Mouse (Mus musculus): ENCODE data around the gene Klk9.

Klk9 gene

DNA sequence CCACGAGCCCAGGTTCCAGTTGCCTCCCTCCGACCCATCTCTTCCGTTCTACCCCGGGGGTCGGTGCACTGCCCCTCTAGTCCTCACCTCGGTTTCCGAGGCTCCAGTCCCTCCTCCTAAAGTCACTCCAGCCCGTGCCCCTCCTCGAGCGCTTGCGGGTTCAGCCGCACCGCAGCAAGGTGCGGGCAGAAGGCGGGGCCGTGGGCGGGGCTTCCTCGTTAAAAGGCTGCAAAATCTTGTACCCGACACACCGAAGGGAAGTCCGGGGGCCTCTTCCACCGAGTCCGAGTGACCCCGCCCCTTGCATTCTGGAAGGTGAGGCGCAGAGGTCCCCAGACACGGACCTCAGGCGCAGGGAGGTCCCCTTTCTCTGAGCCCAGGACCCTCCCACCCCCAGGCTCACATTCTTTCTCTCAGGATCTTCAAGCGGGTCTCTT lies 5.7 kb downstream of the Klk9 start, which contains the start of gene Klk8:
Gene Klk8 (plus strand): TSS at position 245 of the 437 bp plus-strand sequence.
- no peak for DNase-seq

DNA sequence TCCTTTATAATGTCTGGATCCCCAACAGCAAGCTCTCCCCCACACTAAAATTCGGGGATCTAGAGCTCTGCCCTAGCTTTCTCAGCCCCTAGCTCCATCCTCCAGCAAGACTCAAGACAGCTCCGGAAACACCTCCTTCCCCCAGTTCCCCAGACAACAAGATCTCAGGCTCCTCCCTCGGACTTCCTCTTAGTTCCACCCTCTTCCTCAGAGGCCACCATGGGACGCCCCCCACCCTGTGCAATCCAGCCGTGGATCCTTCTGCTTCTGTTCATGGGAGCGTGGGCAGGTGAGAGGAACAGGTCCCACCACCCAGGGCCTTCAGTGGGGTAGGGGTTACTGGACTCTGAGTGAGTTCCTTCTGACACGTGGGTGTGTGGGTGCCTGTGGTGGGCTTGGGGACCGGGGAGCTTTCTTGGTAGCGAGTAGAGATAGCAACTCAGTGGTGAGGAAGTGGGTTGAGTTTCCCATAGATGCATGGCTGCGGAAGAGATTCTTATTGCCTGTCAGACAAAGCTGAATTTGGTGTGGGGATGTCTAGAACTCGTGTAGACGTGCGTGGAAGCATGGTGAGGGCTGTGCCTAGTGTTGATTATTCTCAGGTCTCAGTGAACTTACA lies 6.3 kb downstream of the Klk9 start:
- no peak for DNase-seq

DNA sequence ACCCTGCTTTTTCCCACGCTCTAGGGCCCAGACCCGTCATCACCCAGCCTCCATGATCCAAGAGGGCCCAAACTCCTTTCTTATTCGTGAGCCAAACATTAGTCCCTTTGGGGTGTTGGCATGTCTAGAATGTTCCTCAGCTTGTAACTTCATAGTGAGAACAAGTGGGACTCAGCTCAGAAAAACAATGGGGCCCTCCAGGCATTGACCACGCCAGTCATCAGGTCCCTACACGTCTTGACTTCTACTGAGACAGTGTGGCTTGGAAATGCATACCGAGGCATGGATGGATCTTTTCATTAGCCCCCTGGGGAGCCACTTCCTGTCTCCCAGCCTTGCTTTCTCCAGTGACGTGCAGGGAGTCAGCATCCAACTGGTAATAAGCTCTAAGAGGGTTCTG lies 8.2 kb downstream of the Klk9 start:
- no peak for DNase-seq

GRCm38 (mm10) chr7:43810994-43811393 lies 19.3 kb downstream of the Klk9 start, which contains the start of gene Klk7:
Gene Klk7 (plus strand): TSS chr7:43811294.
- no peak for DNase-seq

- DNase-seq = no peak
These were observed 23.5 kb downstream of the Klk9 start for GRCm38 (mm10) chr7:43815211-43815610.

DNA sequence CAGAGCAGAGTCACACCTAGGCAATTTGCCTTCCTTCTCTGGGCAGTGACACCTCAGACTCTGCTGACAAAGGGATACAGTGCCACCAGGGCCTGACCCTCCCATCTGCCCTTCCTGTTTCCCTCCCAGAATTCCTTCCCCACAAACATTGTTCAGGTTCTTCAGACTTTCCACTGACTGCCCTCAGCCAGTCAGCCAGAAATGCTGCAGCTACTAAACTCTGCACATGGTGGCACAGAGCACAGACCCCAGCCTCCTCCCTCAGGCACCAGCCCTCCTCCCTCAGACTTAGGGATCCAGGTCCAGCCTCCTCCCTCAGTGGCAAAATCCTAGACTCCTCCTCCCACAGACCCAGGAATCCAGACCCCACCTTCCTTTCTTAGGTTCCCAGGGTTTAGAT lies 25.1 kb downstream of the Klk9 start:
- no peak for DNase-seq

GRCm38 (mm10) chr7:43821581-43821980 lies 29.9 kb downstream of the Klk9 start:
- DNase-seq = no peak

DNA sequence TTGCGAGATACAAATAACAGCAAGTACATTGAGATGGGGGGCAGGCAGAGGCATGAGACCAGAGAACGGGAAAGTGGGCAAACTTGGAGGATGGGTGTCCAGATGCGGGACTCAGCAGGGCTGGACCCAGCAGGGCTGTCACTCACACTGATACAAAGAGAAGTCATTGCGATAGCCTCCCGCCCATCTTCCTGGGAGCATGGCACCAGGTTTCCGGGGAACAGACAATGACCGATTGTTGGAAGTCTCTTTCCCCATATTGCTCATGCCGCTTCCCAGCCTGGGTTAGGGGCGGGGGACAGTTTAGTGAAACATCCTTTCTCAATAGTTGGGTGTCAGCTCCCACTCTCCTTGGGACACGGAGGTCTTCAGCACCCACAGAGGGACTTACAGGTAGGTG lies 32.5 kb downstream of the Klk9 start, which contains the start of gene Klk6:
Gene Klk6 (plus strand): TSS at position 301 of the 400 bp plus-strand sequence.
- no peak for DNase-seq

DNA sequence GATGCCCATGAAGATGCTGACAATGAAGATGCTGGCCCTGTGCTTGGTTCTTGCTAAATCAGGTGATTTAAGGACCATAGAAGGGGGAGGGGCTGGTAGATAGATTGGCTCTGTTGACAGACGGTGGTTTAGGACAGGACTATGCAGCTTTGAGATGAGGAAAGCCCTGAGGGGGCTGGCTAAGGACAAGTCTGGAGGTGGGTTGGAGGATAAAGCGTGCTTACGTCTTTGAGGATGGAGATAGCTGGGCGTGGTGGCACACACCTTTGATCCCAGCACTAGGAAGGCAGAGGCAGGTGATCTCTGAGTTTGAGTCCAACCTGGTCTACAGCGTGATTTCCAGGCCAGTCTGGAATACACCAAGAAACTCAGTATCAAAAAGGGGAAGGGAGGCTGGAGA lies 34.4 kb downstream of the Klk9 start:
- DNase-seq = no peak

DNA sequence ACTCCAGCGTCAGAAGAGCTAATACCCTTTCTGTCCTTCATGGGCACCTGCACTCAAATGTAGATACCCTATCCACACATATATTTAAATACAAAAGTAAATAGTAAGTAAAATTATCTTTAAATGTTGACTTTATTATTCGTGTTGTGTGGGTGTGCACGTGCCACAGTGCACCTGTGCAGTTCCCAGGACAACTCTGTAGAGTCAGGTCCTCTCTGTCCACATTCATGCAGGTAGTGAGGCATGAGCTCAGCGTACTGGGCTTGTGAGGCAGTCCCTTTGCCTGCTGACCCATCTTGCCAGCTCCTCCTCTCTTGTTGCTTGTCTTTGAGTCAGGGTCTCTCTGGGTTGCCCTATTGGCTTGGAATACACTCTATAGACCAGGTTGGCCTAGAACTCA lies 36.0 kb downstream of the Klk9 start:
- DNase-seq = no peak

GRCm38 (mm10) chr7:43829006-43829405 lies 37.3 kb downstream of the Klk9 start:
- no peak for DNase-seq

- no peak for DNase-seq
These were observed 50.0 kb downstream of the Klk9 start, which contains the start of gene Klk5 for GRCm38 (mm10) chr7:43841701-43842100. Gene Klk5 (plus strand): TSS chr7:43841971.

DNA sequence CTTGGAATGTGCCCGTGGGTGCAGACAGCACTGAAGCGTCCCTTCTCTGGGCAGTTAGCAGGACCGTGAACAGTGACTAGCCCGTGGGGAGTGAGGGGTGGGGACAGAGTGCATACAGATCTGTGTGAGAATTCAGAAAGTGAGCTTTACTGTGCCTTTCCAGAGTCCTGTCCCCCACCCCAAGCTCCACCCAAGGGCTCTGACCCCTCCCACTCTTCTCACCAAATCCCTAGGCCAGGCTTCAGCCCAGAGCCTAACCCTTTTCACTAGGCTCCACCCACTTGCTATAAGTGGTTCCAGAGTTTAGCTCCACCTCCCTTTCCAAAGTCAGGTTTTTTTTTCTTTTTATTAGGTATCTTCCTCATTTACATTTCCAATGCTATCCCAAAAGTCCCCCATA lies 52.1 kb downstream of the Klk9 start:
- DNase-seq = no peak
